Mouse (Mus musculus) activated CD4-positive, CD25-positive, alpha-beta regulatory T cell, adult 4 months (primary cell): ENCODE results near the gene Dnph1. TPM values are rescaled to one million over a fixed set of nuclear protein-coding genes. Genes with fewer than 3 reads are reported as not detected.
A peak's percentile ranks its signal among the peaks of the same experiment; 100 is the strongest.
"Not testable (repeated sequence)": the region's sequence is repeated elsewhere in the genome, so short reads cannot be mapped to it uniquely, and the experiment has no call there.

Source experiments
- ATAC-seq: one replicate; pipeline ENCODE4 v1.8.0; 2017
- polyA plus RNA-seq, 2 experiments: library from polyadenylated mRNA; unstranded; fragments of 100-300 nt; shearing (Covaris generic); gene quantifications; one replicate each; pipeline ENCODE4 v1.2.1; 2017

Dnph1 gene
- polyA plus RNA-seq = 10 to 100 TPM; 11.1 to 13.4 TPM

DNA sequence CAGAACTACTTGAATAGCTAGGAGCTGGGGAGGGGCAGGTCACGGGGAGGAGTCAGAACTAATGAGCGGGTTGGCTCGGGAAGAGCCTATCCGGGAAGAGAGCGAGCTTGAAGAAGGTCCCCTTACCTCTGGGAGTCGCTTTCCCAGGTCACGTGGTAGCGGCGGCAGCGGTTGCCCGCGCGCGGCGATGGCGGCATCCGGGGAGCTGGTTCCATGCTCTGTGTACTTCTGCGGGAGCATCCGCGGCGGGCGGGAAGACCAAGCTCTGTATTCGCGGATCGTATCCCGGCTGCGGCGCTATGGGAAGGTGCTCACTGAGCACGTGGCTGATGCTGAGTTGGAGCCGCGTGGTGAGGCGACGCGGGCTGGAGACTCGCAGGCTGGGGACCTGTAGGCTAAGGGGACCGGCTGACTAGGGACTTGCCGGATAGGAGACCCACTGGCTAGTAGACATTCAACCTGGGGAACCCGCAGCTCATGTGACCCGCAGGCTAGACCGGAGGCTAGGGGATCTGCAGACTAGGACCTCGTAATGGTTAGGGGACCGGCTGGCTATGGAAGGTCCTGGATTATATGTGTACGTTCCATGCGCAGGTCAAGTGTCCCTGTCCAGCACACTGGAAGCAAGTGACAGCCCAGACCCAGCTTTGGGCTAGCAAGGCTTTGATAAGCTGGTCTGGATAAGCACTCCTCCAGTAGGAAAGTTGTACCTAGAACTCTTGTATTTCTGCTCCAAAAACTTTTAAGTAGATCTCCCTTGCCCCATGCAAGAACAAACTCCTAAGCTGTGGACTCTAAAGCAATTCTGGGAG, at the start of gene Dnph1:
Gene Dnph1 (plus strand): TSS at position 89 of the 812 bp plus-strand sequence.
- peak; percentile 76 for ATAC-seq

DNA sequence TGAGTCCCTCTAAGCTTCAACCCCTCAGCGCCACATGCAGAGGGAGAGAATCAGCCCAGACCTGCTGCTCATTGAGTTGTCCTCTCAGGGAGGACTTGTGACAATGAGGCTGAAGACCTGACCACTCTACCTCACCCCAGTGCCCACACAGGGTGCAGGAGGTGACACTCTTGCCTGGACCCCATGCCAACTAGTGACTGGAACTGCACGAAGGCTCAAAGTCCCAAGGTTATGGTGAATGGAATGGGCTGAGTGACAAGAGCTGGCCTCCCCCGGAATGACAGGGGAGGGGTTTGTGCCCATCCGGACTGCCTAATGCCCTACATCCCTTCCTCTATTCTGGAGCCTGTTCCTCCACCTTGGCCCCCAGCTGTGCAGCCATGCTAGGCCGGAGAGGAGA, 43.8 kb upstream of the Dnph1 start:
- no peak for ATAC-seq

DNA sequence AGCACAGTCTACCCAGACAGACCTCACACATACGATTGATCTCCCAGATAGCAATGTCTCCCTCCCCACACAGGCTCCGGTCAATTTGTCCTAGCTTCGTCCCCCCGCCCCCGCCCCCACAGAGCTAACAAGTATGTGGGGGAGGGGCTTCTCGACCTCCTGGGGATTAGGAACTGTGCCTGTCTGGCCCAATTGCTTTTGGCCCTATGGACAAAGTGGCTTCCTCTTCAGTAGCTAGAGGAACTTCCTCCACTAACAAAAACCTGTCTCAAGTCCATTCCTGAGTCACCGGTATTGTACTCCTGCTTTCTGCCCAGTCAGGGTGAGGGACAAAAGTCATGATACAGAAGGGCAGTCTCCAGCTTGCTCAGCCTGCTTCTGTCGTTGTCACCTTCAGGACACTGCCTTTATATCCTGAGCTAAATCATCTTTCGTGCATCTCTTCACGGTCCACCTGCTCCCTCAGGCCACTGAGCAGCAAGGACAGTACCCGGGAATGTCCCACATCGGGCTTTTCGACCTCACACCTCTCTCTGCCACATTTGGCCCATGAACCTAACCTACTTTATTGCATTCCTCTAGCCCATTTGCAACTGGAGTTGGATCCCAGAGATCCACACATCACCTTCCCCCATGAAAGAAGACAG, 43.1 kb upstream of the Dnph1 start:
- no peak for ATAC-seq

DNA sequence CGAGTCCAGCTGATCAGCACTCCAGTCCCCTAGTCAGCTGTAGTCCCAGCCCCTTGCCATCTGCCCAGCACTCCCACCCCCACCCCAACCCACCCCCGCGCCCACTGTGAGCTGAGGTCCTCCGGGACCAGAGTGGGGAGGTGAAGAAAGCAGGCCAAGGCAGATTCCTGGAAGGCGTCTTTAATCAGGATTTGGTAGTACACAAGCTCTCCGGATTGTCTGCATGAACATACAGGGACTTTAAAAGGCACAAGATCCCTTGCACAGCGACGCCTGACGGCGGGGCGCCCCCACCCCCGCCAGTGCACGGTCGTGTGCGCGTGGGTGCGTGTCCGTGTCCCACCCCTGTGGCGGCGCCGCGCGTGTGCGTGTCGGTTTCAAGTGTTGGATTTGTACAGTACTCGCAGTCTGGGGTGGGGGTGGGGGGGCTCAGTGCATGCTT, 42.5 kb upstream of the Dnph1 start:
- no peak for ATAC-seq

DNA sequence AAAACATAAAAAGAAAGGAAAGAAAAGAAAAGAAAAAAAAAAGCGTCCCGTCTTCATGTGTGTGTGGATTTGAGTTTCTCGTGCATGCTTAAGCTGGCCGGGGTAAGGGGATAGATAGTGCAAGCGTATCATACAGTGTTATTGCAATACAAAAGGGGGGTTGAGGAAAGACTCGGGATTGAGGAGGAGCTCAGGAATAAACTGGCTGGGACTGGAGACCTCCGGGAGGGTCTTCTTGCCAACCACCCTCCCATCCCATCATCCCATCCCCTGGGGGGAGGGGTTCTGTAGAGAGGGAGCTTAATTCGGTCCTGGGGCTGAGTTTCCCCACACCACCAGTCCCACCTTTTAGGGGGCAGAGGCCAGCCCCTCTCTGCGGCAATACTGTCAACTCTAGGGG, 42.0 kb upstream of the Dnph1 start:
- ATAC-seq = no peak

DNA sequence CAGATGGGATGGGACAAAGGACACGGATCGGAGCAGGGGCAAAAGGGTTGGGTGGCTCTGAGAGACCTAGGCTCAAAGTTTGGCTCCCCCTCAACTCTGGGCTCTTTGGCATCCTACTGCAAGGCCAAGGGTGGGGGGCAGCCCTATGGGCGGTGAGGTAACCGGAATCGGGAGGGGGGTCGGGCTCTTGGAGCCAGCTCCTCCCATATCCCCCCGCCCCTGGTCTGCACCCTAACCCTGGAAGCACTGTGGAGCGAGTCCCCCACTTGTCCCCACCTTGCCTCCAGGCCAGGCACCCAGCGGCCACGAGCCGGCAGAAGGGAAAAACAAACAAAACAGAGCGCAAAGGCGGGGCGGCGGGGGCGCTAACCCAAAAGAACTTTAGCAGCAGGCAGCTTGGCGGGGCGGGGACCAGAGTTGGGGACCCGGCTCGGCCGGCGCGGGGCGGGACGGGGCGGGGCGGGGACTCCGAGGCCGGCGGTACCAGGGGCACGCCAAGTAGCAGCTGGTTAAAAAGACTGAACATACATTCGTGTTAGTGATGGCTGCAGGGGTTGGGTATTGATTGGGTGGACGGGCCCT, 41.3 kb upstream of the Dnph1 start:
- ATAC-seq = no peak

DNA sequence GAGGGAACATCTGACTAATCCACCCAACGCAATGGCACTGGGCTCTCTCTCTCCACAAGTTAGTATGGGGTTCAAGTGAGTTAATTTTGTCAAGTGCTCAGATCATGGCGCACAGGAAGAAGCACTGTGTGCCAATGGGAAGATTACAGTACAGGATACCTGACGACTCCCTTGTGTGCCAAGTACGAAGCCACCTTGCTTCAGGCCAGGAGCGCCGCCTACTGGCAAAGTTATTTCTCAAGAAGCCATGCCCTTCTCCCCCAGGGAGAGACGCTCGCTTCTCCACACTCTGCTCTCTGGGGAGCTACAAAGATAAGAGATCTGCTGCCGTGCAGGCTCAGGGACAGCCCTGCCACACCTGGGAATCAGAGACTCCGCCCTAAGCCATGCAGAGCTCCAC, 38.7 kb upstream of the Dnph1 start:
- ATAC-seq = no peak

DNA sequence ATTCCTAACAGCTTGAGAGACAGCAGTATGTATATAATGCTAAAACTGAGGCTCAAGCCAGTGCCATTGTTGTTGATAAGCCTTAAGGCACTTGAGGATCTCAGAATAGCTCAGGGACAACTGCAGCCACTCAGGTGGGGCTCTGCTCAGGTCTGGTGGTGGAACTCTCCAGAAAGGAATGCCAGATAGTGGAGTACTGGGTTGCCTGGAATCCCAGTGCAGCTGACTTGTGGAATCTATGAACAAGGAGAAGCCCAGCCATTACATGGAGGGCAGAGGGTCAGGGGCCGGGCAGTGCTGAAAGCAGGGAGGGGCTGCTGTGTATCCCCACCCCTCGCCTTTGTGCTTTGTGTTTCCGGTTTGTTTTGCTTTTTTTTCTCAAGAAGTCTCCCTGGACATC, 38.1 kb upstream of the Dnph1 start:
- no peak for ATAC-seq

DNA sequence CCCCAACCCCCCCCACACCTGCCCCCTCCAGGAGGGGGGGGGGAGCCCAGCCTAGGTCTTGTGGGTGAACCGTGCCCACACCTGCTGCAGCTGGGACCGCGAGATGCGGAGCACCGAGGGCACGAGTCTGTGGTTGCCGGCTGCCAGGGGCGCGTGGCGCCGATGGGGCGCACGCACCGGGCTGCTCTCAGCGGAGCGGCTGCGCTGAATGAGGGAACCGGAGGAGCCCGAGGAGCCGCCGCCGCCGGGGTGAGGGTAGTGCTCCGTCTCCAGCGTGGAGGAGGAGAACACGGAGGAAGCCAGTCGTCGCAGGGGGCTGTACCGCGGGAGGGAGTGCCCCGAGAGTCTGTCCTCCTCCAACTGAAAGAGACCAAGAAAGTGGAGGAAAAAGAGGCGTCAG, 35.8 kb upstream of the Dnph1 start:
- ATAC-seq = no peak

DNA sequence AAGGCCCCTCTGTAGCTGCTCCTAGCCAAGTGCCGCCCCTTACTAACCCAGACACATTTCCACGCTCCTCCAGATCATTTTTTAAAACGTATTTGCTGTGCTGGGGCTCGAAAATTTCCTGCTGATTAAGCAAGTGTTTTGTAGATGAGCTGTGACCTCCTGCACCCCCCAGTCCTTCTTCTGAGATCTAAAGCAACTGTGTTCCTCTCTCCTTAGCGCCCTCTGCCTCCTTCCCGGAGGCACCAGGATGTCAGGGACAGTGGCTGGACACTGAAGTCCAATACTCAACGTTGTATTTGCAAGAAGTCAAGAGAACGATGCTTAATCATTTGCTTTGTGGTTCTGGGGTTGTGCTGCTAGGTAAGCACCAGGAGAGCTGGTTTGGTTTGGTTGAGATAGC, 35.2 kb upstream of the Dnph1 start:
- ATAC-seq = no peak

DNA sequence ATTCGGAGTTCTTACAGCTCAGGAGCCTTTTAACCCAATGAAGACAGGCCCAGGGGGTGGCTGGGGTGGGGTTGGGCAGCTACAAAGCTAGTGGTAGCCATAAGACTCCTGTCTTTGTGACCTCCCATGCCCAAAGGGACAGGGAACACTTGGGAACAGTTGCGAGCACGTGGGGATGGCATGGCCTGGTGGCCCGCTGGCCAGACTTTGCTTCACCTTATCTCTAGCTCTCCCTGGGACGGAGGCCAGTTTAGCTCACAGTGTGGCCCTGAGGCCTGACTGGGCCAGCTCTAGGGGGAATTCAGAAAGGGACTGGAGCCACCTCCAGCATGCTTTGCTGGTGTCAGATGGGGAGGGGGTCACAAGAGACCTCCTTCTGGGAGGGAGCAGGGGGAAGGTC, 34.3 kb upstream of the Dnph1 start:
- ATAC-seq = no peak

DNA sequence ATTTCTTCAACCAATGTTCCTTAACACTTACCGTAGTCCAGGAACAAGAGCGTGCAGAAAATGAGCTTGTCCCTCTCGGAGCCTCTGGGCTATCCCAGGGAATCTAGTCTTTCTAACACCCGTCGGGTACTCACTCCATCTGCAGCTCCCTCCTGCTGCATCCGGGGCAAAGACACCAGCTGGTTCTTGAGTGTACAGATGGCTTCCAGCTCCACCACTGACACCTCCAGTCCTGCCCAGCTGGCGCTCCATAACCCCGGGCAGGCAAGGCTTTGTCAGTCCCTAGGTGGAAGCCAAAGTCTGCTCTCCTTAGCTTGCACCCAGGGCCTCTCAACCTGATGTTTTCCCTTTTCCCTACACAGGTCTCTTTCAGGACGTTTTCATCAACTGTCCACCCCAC, 28.7 kb upstream of the Dnph1 start:
- no peak for ATAC-seq

DNA sequence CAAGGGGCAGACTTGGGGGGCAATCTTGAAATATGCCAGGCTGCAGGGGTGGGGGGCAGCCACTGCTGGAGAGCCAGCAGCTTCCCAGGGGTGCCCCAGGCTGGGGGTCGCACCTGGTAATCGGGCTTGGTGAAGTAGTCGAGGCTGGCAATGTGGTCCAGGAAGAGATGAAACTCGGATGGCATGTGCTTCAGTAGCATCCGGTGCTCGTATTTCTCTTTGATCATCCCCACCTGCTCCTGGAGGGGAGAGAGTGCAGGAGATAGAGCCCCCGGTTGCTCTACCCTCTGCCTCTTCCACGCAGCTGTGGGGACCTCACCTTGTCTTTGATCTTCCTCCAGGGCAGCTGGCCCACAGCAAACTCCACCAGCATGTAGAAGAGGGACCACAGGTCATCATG, 19.9 kb upstream of the Dnph1 start:
- ATAC-seq = no peak

DNA sequence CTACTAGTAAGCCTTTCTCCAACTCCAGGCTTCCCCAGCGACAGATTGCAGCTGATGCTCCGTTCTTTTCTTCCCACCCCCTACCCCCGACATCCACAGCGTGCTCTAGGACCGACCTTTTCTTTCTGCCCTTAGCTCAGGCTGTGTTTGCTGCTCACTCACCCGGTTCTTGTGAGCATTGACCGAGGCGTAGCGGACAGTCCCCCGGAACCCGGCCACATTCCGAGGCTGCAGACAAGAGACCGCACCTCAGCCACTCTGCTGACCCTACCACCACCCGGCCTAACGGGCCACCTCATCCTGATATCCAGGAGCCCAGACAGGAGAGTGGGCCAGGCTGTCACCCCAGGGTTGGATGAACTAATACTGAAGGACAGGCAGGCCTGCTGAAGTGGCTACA, 19.2 kb upstream of the Dnph1 start:
- no peak for ATAC-seq

DNA sequence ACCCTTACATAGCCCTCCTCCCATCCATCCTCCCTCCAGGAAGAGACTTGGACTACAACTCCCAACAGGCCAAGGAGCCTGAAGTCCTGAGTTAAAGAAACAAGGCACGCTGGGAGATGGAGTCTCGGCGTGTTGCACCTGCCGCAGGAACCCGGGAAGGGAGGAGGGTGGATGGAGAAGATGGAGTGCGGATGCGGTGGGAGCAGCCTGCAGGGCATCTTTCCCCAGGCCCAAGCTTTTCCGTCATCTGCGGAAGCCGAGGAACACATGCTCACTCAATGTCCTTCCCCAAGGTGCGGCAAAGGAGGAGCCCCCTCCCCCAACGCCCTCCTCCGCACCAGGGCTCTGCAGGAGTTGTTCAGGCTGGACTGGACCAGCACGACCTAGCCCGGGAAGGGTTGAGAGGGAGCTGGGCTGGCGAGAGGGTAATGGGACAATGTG, 12.9 kb upstream of the Dnph1 start:
- ATAC-seq = no peak

DNA sequence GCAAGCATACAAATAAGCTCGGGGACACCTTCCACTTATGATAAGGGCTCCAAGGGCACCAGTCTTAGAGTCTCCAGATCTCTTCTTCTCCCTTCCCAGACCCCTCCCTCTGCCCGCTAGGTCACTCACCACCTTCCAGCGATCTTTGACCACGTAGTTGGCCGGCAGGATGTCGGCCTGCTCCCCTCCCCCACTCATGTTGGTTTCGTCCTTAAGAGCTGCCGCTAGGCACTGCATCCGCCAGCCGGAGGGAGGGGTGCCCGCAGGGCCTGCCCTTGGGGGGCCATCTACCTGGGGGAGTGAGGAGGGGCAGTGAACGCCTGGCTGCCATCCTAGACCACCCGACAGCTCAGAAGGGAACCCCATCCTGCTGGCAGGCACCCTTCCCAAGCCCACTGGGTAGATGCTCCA, 12.5 kb upstream of the Dnph1 start:
- ATAC-seq = peak; percentile 20

DNA sequence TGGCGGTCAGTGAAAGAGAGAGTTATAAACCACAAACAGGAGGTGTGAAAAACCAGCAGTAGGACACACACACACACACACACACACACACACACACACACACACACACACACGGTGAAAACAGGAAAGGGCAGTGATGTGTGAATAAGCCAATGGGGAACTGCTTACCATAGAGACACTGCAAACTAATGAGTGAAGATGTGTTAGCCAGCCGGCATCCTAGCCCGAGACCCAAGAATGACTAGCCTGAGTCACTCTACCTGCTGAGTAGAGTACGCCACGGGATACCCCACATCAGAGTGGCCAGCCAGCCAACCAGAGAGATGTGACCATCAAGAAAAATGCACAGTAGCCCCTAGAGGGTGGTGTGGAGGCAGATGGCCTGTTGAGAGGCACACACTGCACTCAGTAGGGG, 12.0 kb upstream of the Dnph1 start:
- no peak for ATAC-seq

DNA sequence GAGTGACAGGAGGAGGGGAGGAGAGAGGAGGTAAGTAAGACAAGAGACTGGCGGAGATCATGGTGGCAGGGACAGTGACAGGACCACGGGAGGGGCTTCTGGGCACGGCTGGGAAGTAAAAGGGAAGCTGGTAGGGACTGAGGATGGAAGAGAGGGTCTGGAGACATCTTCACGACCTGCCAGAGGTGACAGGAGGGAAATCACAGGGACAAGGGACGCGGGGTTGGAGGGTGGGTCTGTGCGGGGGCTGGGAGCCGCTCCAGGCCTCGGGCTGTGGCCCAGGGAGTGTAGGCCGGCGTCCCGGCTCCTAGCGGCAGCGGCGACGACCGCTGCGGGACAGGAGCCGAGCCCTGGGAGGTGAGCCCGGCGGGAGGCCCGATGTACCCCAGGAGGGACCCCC, 9.5 kb upstream of the Dnph1 start:
- ATAC-seq = no peak

DNA sequence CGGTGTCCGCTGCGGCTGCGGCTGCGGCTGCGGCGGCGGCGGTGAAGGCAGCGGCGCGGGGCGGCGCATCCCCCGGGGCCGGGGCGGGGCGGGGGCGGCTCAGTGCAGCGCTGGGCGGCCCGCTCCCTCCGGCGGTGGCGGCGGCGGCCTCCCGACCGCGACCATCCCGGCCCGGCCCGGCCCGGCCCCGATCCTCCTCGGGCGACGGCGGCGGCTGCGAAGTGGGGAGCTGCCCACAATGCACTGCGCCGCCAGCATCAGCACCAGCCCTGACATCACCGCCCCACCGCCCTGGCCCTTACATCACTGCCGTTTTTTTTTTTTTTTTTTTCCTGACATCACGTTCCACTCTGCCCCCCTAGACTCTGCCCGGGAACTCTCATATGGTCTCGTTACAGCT, 9.1 kb upstream of the Dnph1 start, which contains the start of gene Ttbk1:
Gene Ttbk1 (minus strand): TSS at position 245 of the 400 bp plus-strand sequence.
- ATAC-seq = peak; percentile 61

DNA sequence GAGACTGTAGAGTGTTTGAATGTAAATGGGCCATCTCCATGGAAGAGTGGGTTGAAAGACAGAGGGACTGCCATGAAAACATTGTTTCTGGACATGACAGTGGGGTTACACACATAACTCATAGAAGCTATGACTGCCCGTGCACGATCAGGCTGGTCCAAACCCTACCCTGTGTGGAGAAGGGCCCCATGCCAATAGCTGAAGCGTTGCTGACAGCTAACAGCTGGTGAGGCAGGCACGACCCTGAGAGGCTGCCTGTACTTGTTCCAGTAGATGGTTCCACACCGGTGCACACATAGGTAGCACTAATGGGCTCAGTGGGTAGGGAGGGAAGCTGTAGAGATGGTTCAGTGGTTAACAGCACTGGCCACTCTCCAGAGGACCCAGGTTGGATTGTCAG, 1.0 kb upstream of the Dnph1 start:
- no peak for ATAC-seq

DNA sequence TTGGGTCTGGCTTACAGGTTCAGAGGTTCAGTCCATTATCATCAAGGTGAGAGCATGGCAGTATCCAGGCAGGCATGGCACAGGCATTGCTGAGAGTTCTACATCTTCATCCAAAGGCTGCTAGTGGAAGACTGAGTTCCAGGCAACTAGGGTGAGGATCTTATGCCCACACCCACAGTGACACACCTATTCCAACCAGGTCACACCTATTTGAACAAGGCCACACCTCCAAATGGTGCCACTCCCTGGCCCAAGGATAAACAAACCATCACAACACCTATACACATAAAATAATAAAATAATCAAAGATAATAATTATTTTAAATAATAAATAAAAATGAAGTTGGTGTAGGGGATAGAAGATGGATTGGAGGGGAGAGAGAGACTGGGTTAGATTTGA, 430 bp upstream of the Dnph1 start:
- not testable (repeated sequence) for ATAC-seq

DNA sequence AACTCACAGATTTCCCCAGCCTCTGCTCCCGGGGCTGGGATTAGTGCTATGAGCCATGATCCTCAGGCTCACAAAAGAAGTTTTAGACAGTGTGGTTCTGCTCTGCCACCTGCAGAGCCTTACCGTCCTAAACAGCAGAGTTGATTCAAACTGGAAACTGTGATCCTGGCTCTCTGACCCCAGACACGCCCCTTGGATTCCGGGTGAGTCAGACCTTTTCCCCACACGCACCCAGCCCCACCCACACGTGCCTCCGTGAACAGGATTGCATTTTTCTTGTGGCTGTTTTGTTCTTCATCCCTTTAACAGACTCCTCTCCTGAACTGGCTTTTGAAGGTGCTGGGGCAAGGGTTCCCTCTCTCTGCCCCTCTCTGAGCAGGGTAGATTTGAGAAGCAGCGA, 1.4 kb downstream of the Dnph1 start:
- no peak for ATAC-seq

DNA sequence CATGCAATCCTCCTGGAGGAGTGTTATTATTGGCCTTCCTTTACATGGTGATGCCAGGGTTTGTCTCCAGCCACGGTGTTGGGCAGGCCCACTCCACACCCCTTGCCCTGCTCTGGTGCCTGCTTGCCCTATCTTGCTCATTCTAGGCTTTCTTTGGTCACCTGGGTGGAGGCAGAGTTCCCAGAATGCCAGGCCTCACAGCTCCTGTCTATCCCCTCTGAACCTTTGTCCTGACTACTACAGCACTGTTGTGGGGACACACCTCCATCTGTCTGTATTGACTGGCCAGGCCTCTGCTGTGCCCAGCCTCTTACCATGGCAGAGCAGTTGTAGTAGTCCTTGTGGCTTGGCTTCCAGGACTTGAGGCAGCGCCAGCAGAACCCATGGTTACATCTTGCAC, 6.3 kb downstream of the Dnph1 start:
- no peak for ATAC-seq
